Mouse (Mus musculus) thymus, adult 18-20 months (tissue): ENCODE measurements around the gene Thsd4.
"Not testable (repeated sequence)": the region's sequence is repeated elsewhere in the genome, so short reads cannot be mapped to it uniquely, and the experiment has no call there.

Experiments
- DNase-seq, 2 experiments: peaks; one replicate each; pipeline ENCODE4 v3.0.0; 2022; ENCODE audit warnings: mixed read lengths in 2 of 2

Thsd4 gene

GRCm38 (mm10) chr9:59938529-59938928 lies 583.3 kb downstream of the Thsd4 start:
- no peak for DNase-seq

GRCm38 (mm10) chr9:59935866-59936265 lies 586.0 kb downstream of the Thsd4 start:
- not testable (repeated sequence) for DNase-seq

GRCm38 (mm10) chr9:59930248-59930647 lies 591.6 kb downstream of the Thsd4 start:
- no peak for DNase-seq
